Mouse (Mus musculus) layer of hippocampus, adult 9-10 months (tissue): Measurements from ENCODE around the gene Camk1d.
A peak's percentile ranks its signal among the peaks of the same experiment; 100 is the strongest.
"Not testable (repeated sequence)": the region's sequence is repeated elsewhere in the genome, so short reads cannot be mapped to it uniquely, and the experiment has no call there.

Source experiments
- DNase-seq: peaks from one replicate; pipeline ENCODE4 v3.0.0; 2022; ENCODE audit warnings: low spot score

Gene Camk1d

DNA sequence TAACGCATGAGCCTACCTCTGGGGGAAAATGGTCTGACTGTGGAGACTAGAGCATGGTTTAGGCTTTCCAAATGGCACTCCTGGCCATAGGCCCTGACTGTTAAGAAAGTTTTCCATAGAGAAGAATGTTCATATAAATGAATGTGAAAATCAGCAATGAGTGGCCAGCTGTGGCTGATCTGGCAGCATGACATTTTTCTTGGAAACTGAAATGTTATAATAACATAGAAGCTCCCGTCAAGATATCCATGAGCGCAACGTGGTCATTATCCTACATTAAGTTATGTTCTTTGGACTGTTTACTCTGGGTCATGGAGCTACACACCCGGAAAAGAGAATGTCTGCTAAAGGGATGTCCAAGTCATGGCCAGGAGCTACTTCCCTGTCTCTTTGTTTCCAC, 397.6 kb downstream of the Camk1d start:
- DNase-seq, result no peak

DNA sequence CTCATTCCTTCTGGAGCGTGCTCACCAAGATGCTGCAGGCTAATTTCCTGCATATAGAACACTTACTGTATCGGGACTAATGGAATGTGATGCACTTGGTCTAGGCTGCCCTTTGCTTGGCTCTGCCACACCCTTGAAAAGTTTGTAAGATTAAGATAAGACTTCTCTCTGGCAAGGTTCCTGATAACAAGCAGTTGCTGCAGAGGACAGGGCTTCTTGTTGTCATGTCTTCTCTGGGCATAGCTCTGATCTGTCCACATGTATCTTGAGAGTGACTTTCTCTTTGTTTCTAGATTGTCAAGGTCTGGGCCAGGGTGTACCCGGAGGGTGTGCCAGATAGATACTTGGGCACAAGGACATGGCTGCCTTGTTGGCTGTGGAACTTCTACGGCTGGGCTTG, 398.1 kb downstream of the Camk1d start:
- DNase-seq, result no peak

DNA sequence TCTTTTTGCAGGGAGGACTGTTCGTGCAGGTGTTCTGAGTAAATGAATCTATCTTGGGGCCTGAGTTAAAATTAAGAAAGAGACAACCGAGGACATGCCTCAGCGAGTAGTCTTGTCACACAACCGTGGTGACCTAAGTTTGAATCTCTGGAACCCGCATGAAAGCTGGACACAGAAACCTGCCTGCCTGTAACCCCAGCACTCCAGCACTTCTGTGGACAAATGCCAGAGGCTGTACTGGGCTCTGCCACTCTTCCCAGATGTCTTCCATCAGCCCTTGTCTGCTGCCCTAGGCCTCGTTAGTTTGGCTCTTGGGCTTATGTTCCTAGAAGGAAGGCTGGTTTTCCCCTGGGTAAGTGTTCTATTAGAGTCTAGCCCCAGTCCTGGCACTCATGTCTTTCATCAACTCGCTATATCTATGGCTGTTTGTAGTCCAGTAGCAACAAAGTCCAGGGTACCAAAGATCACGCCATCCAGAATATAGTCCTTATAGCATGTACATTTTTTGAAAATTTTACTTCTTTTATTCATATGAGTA, 399.0 kb downstream of the Camk1d start:
- no peak for DNase-seq

GRCm38 (mm10) chr2:5314530-5315166, 399.7 kb downstream of the Camk1d start:
- DNase-seq, result no peak

DNA sequence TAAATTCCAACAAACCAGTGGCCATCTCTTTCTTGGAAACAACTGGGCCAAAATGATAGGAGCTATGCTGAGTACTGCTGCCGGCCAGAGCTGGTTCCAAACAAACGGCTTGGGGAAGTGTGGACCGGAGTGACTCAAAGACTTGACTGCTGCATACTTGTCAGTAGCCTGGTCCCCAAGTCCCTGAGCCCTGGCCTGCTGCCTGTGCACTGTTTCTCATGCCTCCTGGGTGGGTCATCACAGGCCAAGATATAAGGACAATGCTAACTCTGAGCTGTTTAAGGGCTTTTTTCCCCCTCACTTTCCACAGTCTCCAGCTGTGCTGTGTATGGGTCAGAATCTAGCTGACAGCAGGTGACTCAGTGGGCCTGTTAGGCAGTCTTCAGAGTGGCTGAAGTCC, 409.2 kb downstream of the Camk1d start:
- no peak for DNase-seq

DNA sequence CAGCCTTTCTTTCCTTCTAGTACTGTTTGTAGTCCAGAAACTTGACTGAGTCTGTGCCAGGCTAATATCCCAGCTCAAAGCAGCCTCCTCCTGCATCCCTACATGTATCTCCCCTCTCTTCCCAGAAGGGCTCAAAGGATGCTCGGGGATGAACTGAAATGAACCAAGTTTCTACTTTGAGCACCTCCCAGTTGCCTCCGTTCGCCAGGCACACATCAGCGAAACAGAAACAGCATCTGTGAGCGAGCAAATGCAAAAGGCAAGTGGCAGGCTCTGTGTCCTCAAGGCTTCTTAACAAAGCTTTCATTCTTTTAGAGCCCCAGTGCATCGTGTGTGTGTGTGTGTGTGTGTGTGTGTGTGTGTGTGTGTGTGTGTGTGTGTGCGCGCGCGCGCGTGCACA, 409.9 kb downstream of the Camk1d start:
- DNase-seq, result no peak

DNA sequence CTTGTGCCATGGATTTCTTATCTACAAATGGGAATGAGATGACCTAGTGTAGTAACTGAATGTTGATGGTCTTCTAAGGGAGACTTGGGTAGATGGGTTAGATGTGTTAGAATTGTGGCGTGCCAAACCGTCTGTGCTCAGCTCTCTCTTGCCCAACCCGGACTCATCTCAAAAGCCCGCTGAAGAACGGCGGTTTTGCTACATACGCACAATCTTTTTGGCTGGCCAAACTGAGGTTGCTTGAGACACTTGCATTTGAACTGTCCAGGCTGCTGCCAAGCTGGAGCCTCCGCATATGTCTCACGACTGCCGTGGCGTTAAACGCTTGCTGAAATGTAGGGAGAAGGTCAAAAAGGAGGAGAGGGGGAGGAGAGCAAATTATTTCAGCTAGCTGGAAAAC, 413.0 kb downstream of the Camk1d start:
- no peak for DNase-seq

GRCm38 (mm10) chr2:5298071-5298470, 416.2 kb downstream of the Camk1d start:
- no peak for DNase-seq

GRCm38 (mm10) chr2:5296749-5297545, 417.4 kb downstream of the Camk1d start:
- DNase-seq, result no peak

DNA sequence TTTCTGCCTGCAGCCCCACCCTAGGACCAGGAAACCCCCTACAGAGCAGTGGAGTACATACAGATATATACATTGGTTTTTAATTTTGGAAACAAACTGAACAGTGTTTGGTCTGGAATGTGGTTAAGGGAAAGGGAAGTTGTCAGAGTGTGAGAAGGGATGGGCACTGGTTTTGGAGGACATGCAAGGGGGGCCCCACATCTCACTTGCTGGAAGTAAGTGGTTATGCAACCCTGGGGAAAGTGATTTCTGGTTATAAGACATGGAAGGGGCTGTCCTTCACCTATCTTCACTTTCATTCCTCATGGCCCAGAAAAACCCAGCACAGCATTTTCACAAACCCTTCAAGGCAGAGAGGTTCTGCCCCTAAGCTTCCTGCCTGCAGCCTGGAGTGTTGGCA, 419.2 kb downstream of the Camk1d start:
- DNase-seq, result no peak

DNA sequence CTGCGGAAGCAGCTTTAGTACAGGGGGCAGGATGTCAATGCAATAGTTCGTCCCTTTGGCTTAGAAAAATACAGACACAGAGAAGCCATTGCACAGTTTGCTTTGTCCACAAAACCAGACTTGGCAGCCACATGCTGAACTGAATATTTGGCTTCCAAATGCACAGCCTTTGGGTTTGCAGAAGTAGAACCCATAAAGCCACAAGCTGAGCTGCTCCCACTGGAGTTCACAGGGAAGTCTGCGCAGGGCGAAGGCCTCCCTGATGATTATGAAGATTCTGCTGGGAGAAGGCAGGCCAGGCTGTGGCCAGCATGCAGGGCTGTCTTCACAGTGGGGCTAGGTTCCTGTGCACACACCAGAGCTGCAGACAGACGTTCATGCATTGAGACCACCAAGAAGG, 419.9 kb downstream of the Camk1d start:
- no peak for DNase-seq

GRCm38 (mm10) chr2:5288593-5288992, 425.7 kb downstream of the Camk1d start:
- DNase-seq, result no peak

DNA sequence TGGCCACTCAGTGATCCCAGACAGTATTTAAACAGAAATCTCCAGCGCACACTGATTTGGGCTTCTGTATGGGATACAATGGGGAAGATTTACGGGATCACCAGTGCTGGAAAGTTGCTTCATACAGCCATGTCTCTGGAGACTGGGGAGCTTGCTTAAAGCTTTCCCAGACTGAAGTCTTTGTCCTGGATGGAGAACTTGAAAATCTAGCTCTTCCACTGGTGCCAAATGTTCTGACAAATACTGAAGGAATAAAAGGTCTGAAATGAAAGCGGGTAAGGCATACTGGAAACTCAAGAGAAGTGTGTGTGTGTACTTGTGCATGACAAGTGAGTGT, 427.3 kb downstream of the Camk1d start:
- DNase-seq, result no peak

DNA sequence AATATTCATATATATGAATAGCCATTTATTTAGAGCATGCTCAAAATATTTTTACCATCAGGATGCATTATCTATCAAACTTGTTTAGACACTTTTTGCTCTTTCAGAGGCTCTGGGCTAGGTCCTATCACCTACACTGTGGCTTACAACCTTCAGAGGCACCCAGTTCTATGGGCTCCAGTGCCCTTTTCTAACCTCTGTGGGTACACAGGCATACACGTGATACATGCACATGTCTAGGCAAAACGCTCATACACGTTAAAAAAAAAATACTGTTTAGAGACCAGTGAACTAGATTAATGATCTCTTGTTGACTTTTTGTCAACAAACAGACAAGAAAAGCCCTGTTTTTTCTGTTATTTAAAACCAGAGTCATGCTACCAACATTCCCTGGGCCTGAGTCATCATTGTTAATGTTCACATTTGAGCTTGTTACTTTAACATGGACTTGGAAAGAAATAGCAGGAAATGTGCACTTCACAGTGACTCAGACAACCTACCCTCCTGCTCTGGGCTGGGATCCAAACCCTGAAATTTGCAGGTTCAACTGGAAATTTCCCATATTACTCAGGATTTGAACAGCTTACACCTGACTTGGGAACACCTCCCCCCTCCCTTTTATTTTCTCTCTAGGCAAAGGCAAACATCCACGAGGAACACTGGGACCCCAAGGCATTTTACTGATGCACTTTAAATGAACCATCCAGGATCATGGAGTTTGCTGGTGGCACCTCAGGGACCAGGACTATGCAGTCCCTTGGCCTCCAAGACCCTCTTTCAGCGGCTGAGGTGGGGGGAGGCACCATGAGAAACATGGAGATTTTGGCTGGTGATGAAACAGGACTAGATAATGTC, 427.9 kb downstream of the Camk1d start:
- DNase-seq, result no peak

GRCm38 (mm10) chr2:5284351-5284750, 430.0 kb downstream of the Camk1d start:
- no peak for DNase-seq

DNA sequence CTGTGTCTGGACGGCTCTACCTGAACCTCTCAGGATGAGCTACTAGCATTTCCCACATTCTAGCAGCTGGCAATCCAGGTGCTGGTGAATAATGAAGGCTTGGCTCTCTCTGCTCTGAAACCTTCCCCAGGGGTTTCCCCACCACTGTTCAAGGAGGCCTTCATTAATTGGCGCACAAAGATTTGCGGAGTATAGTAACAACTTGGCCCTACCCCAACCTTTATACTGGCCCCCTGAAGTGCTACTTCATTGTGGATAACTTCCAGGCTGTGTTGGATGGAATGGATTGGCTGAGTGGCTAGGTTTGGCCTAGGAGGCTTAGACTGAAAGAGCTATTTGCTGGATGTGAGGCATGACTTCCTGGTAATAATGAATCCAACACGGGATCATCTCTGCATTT, 431.7 kb downstream of the Camk1d start:
- no peak for DNase-seq

- DNase-seq, result no peak
Observed at GRCm38 (mm10) chr2:5267980-5268379, 446.3 kb downstream of the Camk1d start.

DNA sequence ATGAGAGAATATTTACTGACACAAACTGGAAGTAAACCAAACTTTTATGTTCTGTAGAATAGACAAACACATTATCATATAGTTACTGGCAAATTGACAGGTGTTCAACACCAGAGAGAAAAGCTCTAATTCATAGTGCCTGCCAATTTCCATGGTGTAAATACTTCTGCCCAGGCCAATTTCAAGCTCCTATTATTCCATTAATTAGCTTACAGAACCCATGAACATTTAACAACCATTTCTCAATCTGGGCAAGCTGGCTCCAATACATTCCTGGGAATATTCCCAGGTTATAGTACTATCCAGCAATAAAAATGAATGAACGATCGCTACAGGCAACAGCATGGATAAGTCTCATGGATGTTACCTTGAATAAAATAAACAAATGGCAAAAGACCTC, 452.0 kb downstream of the Camk1d start:
- no peak for DNase-seq

GRCm38 (mm10) chr2:5258250-5258649, 456.1 kb downstream of the Camk1d start:
- DNase-seq, result no peak

DNA sequence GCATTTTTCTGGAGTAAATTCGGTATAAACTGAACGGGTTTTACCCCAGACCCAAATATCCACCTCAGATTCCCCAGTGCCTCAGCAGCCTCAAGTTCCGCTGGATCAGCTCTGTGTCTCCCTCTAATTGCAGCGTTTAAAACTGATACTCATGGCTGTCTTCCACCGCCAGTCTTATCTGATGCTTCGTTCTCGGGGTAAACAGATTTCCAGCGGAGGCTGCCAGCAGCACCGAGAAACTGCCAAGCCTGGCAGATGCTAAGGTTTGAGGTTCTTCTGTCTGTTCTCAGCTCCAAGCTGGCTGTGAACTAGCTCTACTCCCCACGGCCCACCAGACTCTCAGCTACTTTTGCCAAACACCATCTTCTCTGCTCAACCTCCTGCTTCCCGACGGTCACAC, 464.3 kb downstream of the Camk1d start:
- peak; percentile 81 for DNase-seq

DNA sequence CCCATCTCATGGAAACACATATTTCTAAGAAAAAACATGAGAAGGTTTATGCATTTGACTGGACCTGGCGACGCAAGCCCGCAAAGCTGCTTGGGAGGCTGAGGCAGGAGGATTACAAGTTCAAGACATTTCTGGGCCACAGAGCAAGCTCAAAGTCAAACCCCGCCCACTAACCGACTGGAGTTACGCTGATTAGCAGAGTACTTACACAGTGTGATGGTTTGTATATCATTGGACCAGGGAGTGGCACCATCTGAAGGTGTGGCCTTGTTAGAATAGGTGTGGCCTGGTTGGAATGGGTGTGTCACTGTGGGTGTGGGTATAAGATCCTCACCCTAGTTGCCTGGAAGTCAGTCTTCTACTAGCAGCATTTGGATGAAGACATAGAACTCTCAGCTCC, 465.1 kb downstream of the Camk1d start:
- DNase-seq, result not testable (repeated sequence)
